Mouse (Mus musculus) CH12.LX (cell line): Measurements from ENCODE around the gene Stoml2. TPM values are rescaled to one million over a fixed set of nuclear protein-coding genes. Genes with fewer than 3 reads are reported as not detected.

ENCODE experiments used
- DNase-seq: peaks from one replicate; pipeline ENCODE4 v3.0.0-alpha.2; 2013; ENCODE audit errors: extremely low read depth
- H3K27ac ChIP-seq: 2 replicates; pipeline ENCODE4 v1.5.1; 2012; ENCODE audit warnings: low read depth, mild to moderate bottlenecking, control low read depth, moderate library complexity; ENCODE audit not compliant: insufficient read depth
- H3K27me3 ChIP-seq: replicated peaks from 2 replicates; pipeline ENCODE3; 2012; ENCODE audit warnings: inconsistent platforms
- H3K36me3 ChIP-seq, 2 experiments: replicated peaks in 1 of 2; 2 replicates each; pipeline versions ENCODE3 to v1.6.1; 2012; ENCODE audit warnings: inconsistent platforms in 1 of 2, low read length in 1 of 2, mild to moderate bottlenecking in 1 of 2, mixed read lengths in 1 of 2, moderate library complexity in 1 of 2; ENCODE audit not compliant: control insufficient read depth in 1 of 2, insufficient read depth in 1 of 2
- H3K4me1 ChIP-seq, 2 experiments: 2 replicates each; pipeline ENCODE4 v1.6.1; 2012; ENCODE audit warnings: inconsistent platforms in 1 of 2, moderate library complexity in 1 of 2; ENCODE audit not compliant: insufficient read depth in 2 of 2, control insufficient read depth in 1 of 2
- H3K4me2 ChIP-seq: 2 replicates; pipeline ENCODE4 v1.6.1; 2012; ENCODE audit warnings: low read depth, mild to moderate bottlenecking, control low read depth; ENCODE audit not compliant: poor library complexity, insufficient read depth, severe bottlenecking
- H3K4me3 ChIP-seq, 3 experiments: fragments of 150-350 bp in 1 of 3; sonication (generic) in 1 of 3; replicated peaks in 1 of 3; 2 replicates each; pipeline versions ENCODE3 to v1.5.1; 2011 to 2012; ENCODE audit warnings: low read depth in 2 of 3, low read length in 2 of 3, mild to moderate bottlenecking in 2 of 3, moderate library complexity in 2 of 3, control low read depth in 1 of 3, improper control_type of control experiment in 1 of 3, inconsistent platforms in 1 of 3, mixed read lengths in 1 of 3; ENCODE audit not compliant: poor library complexity in 1 of 3
- H3K79me2 ChIP-seq: replicated peaks from 2 replicates; pipeline ENCODE4 v1.6.1; 2012; ENCODE audit warnings: mild to moderate bottlenecking, moderate library complexity; ENCODE audit not compliant: control insufficient read depth, poor library complexity, insufficient read depth, severe bottlenecking; ENCODE audit errors: extremely low read depth
- H3K9ac ChIP-seq: 2 replicates; pipeline ENCODE4 v1.6.1; 2012; ENCODE audit warnings: low read depth, mild to moderate bottlenecking, control low read depth, moderate library complexity; ENCODE audit not compliant: insufficient read depth
- H3K9me3 ChIP-seq: replicated peaks from 2 replicates; pipeline ENCODE3; 2012; ENCODE audit warnings: low read length, inconsistent platforms, mixed read lengths
- BHLHE40 ChIP-seq: IDR thresholded peaks from 2 replicates; pipeline ENCODE4 v1.6.1; 2011; ENCODE audit warnings: mild to moderate bottlenecking, low read depth, low read length, improper control_type of control experiment
- CHD1 ChIP-seq: IDR thresholded peaks from 2 replicates; pipeline ENCODE4 v1.6.1; 2012; ENCODE audit warnings: low read depth, low read length, improper control_type of control experiment, inconsistent platforms
- CHD2 ChIP-seq: IDR thresholded peaks from 2 replicates; pipeline ENCODE4 v1.6.1; 2011; ENCODE audit warnings: low read length, improper control_type of control experiment
- CTCF ChIP-seq, 2 experiments: IDR thresholded peaks in 1 of 2; conservative IDR thresholded peaks in 1 of 2; 2 replicates each; pipeline ENCODE4 v1.5.1; 2011 to 2012; ENCODE audit warnings: low read depth in 2 of 2, low read length in 2 of 2, improper control_type of control experiment in 1 of 2, inconsistent platforms in 1 of 2, mild to moderate bottlenecking in 1 of 2, moderate library complexity in 1 of 2
- ELF1 ChIP-seq: IDR thresholded peaks from 2 replicates; pipeline ENCODE4 v1.6.1; 2014; ENCODE audit warnings: low read depth, mild to moderate bottlenecking, inconsistent platforms, low read length, improper control_type of control experiment
- EP300 ChIP-seq: IDR thresholded peaks from 2 replicates; pipeline ENCODE4 v1.6.1; 2011; ENCODE audit warnings: low read length, improper control_type of control experiment
- ETS1 ChIP-seq: conservative IDR thresholded peaks from 2 replicates; pipeline ENCODE4 v1.6.1; 2012; ENCODE audit warnings: low read depth, mild to moderate bottlenecking, inconsistent platforms, low read length, improper control_type of control experiment, moderate library complexity
- GABPA ChIP-seq: IDR thresholded peaks from 2 replicates; pipeline ENCODE4 v1.6.1; 2012; ENCODE audit warnings: low read depth, low read length, improper control_type of control experiment, inconsistent platforms; ENCODE audit not compliant: insufficient replicate concordance
- HCFC1 ChIP-seq: IDR thresholded peaks from 2 replicates; pipeline ENCODE4 v1.6.1; 2012; ENCODE audit warnings: low read depth, mild to moderate bottlenecking, inconsistent platforms, low read length, improper control_type of control experiment
- IRF4 ChIP-seq: IDR thresholded peaks from 2 replicates; pipeline ENCODE4 v1.6.1; 2014; ENCODE audit warnings: low read depth, mild to moderate bottlenecking, inconsistent platforms, low read length, improper control_type of control experiment
- JUN ChIP-seq: IDR thresholded peaks from 2 replicates; pipeline ENCODE4 v1.6.1; 2011; ENCODE audit warnings: low read depth, mild to moderate bottlenecking, low read length, improper control_type of control experiment, moderate library complexity; ENCODE audit not compliant: insufficient read depth
- KAT2A ChIP-seq: IDR thresholded peaks from 2 replicates; pipeline ENCODE4 v1.6.1; 2012; ENCODE audit warnings: low read length, improper control_type of control experiment, inconsistent platforms; ENCODE audit not compliant: insufficient replicate concordance
- MAFK ChIP-seq: IDR thresholded peaks from 2 replicates; pipeline ENCODE4 v1.6.1; 2011; ENCODE audit warnings: low read length, improper control_type of control experiment; ENCODE audit not compliant: insufficient replicate concordance
- MAZ ChIP-seq: IDR thresholded peaks from 2 replicates; pipeline ENCODE4 v1.6.1; 2012; ENCODE audit warnings: low read depth, mild to moderate bottlenecking, inconsistent platforms, low read length, improper control_type of control experiment, moderate library complexity
- MEF2A ChIP-seq: IDR thresholded peaks from 2 replicates; pipeline ENCODE4 v1.6.1; 2014; ENCODE audit warnings: low read depth, mild to moderate bottlenecking, inconsistent platforms, low read length, improper control_type of control experiment, borderline replicate concordance
- MXI1 ChIP-seq: IDR thresholded peaks from 2 replicates; pipeline ENCODE4 v1.6.1; 2011; ENCODE audit warnings: mild to moderate bottlenecking, low read depth, low read length, improper control_type of control experiment
- MYC ChIP-seq: IDR thresholded peaks from 2 replicates; pipeline ENCODE4 v1.6.1; 2011; ENCODE audit warnings: low read depth, mild to moderate bottlenecking, improper control_type of control experiment, low read length
- NELFE ChIP-seq: IDR thresholded peaks from 2 replicates; pipeline ENCODE4 v1.6.1; 2011; ENCODE audit warnings: low read depth, low read length, improper control_type of control experiment
- NRF1 ChIP-seq: IDR thresholded peaks from 2 replicates; pipeline ENCODE4 v1.6.1; 2014; ENCODE audit warnings: low read depth, mild to moderate bottlenecking, inconsistent platforms, low read length, improper control_type of control experiment, moderate library complexity
- PAX5 ChIP-seq: IDR thresholded peaks from 2 replicates; pipeline ENCODE4 v1.6.1; 2012; ENCODE audit warnings: low read length, inconsistent platforms, mixed read lengths
- POLR2A ChIP-seq: IDR thresholded peaks from 2 replicates; pipeline ENCODE4 v1.6.1; 2011; ENCODE audit warnings: low read depth, mild to moderate bottlenecking, improper control_type of control experiment, low read length
- POLR2AphosphoS2 ChIP-seq: IDR thresholded peaks from 2 replicates; pipeline ENCODE4 v1.6.1; 2011; ENCODE audit warnings: low read depth, low read length, improper control_type of control experiment
- RAD21 ChIP-seq: IDR thresholded peaks from 2 replicates; pipeline ENCODE4 v1.6.1; 2011; ENCODE audit warnings: low read depth, mild to moderate bottlenecking, low read length, improper control_type of control experiment, moderate library complexity
- RCOR1 ChIP-seq: conservative IDR thresholded peaks from 2 replicates; pipeline ENCODE4 v1.6.1; 2012; ENCODE audit warnings: low read depth, mild to moderate bottlenecking, inconsistent platforms, low read length, improper control_type of control experiment
- SIN3A ChIP-seq: IDR thresholded peaks from 2 replicates; pipeline ENCODE4 v1.6.1; 2012; ENCODE audit warnings: low read length, improper control_type of control experiment, inconsistent platforms
- SMC3 ChIP-seq: IDR thresholded peaks from 2 replicates; pipeline ENCODE4 v1.6.1; 2011; ENCODE audit warnings: low read depth, low read length, improper control_type of control experiment
- TBP ChIP-seq: conservative IDR thresholded peaks from 2 replicates; pipeline ENCODE4 v1.6.1; 2011; ENCODE audit warnings: low read depth, low read length, improper control_type of control experiment
- TCF12 ChIP-seq: IDR thresholded peaks from 2 replicates; pipeline ENCODE4 v1.6.1; 2014; ENCODE audit warnings: low read depth, mild to moderate bottlenecking, inconsistent platforms, low read length, improper control_type of control experiment
- UBTF ChIP-seq: IDR thresholded peaks from 2 replicates; pipeline ENCODE4 v1.6.1; 2012; ENCODE audit warnings: low read depth, mild to moderate bottlenecking, inconsistent platforms, low read length, improper control_type of control experiment, moderate library complexity
- USF1 ChIP-seq: IDR thresholded peaks from 2 replicates; pipeline ENCODE4 v1.6.1; 2014; ENCODE audit warnings: low read depth, mild to moderate bottlenecking, inconsistent platforms, low read length, improper control_type of control experiment
- USF2 ChIP-seq: conservative IDR thresholded peaks from 2 replicates; pipeline ENCODE4 v1.6.1; 2011; ENCODE audit warnings: low read depth, low read length, improper control_type of control experiment
- ZC3H11A ChIP-seq: IDR thresholded peaks from 2 replicates; pipeline ENCODE4 v1.6.1; 2012; ENCODE audit warnings: low read depth, mild to moderate bottlenecking, inconsistent platforms, low read length, improper control_type of control experiment
- ZKSCAN1 ChIP-seq: IDR thresholded peaks from 2 replicates; pipeline ENCODE4 v1.6.1; 2012; ENCODE audit warnings: low read depth, inconsistent platforms, low read length, improper control_type of control experiment, borderline replicate concordance
- ZMIZ1 ChIP-seq: IDR thresholded peaks from 2 replicates; pipeline ENCODE4 v1.6.1; 2012; ENCODE audit warnings: low read depth, mild to moderate bottlenecking, inconsistent platforms, low read length, improper control_type of control experiment
- ZNF384 ChIP-seq: IDR thresholded peaks from 2 replicates; pipeline ENCODE4 v1.6.1; 2012; ENCODE audit warnings: low read depth, low read length, improper control_type of control experiment, inconsistent platforms
- dilution Hi-C: fragments of 300-500 bp; cut with MboI; formaldehyde crosslinking; loops from 2 replicates; pipeline ENCODE4 v1.14.3; 2020; ENCODE audit warnings: low sequenced_read_pairs; ENCODE audit not compliant: extremely low pct_unique_long_range_greater_than_20kb, extremely low pct_ligation_motif_present
- in situ Hi-C: fragments of 300-500 bp; cut with MboI; formaldehyde crosslinking; loops from 3 replicates; pipeline ENCODE4 v1.14.3; 2019; ENCODE audit warnings: low sequenced_read_pairs, low pct_ligation_motif_present, low pct_unique_long_range_greater_than_20kb, mixed read lengths
- polyA plus RNA-seq: library from polyadenylated mRNA; unstranded; fragments of >175 nt; gene quantifications from 2 replicates; pipeline ENCODE4 v1.2.1, GENCODE M21; 2012; ENCODE audit warnings: low read depth; ENCODE audit not compliant: insufficient read length
- total RNA-seq, 2 experiments: library from RNA; depleted of rRNA; stranded (reverse); fragments of 300-350 nt in 1 of 2; fragments of >200 nt in 1 of 2; gene quantifications; 2 replicates each; pipeline ENCODE4 v1.2.3; 2012 to 2014

Gene Stoml2
- total and polyA plus RNA-seq, 3 experiments = 293 to 330 (median 296) TPM

DNA sequence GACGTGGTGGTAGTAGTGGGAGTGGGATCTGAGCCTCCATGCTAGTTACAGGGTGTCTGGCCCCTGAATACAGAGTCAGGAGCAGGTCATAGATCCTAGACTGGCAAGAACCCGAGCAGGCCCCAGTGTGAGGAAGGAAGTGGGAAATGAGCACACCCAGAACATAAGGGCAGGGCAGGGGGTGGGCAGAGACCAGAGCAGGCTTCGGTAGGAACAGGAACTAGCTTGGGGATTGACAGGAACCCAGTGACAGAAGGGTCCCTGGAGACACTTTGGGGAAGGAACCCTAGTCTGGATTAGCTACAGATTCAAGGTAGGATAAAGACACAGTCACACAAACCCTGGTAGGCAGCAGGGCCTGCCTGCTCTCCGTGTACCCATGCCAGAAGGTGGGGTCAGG is 13.2 kb upstream of the Stoml2 start (continued):
- TF ChIP-seq TBP (no peak), TCF12 (no peak), GABPA (no peak), USF2 (no peak), ELF1 (peak; percentile 57), MAFK (no peak), UBTF (no peak), ZKSCAN1 (no peak), CTCF (conservative IDR thresholded peaks at IDR 0.05 in 1 of 2, IDR thresholded peaks at IDR 0.05 in 1 of 2; ENCODE audit: low read depth in 2 of 2, low read length in 2 of 2) (no peak), CHD2 (no peak)

- H3K27me3 ChIP-seq = no peaks in the 10 kb centered on the region
- dilution Hi-C loops (no loop called here), in situ Hi-C loops (no loop called here)
- no peaks in the 10 kb centered on the region for H3K36me3 ChIP-seq
- H3K9ac ChIP-seq = peak overlapping the region; percentile 31
- no peaks in the 10 kb centered on the region for H3K9me3 ChIP-seq
- H3K27ac ChIP-seq = peak overlapping the region; percentile 70
- H3K4me2 ChIP-seq = peak overlapping the region; percentile 87
- H3K79me2 ChIP-seq = no peaks in the 10 kb centered on the region
- peak overlapping the region; percentile 29 to 59 (median 39) for H3K4me3 ChIP-seq
- DNase-seq = peak; percentile 91
- peaks cover 16 to 61% of the 10 kb centered on the region in 2 experiments for H3K4me1 ChIP-seq
- no peak for TF ChIP-seq BHLHE40
- TF ChIP-seq MYC = no peak
- TF ChIP-seq POLR2AphosphoS2 = no peak
- TF ChIP-seq USF1 = no peak
- peak; percentile 47; the same call in 1 of the 2 replicates for TF ChIP-seq ELF1
- TF ChIP-seq SMC3 = no peak
- peak; percentile 91 for TF ChIP-seq ZNF384
- 0 out of 2 replicates have a peak, but pooled peaks have one; percentile 18 for TF ChIP-seq SIN3A
- no peak for TF ChIP-seq MXI1
- no peak for TF ChIP-seq UBTF
- no peak for TF ChIP-seq MAFK
- no peak for TF ChIP-seq ETS1
- no peak for TF ChIP-seq NRF1
- no peak for TF ChIP-seq HCFC1
- no peak for TF ChIP-seq TCF12
- TF ChIP-seq ZMIZ1 = peak; percentile 11; the same call in 1 of the 2 replicates
- no peak for TF ChIP-seq GABPA
- TF ChIP-seq USF2 = no peak
- no peak for TF ChIP-seq EP300
- TF ChIP-seq CHD1 = no peak
- TF ChIP-seq CTCF (conservative IDR thresholded peaks at IDR 0.05 in 1 of 2, IDR thresholded peaks at IDR 0.05 in 1 of 2; ENCODE audit: low read depth in 2 of 2, low read length in 2 of 2) = no peak
- no peak for TF ChIP-seq JUN
- no peak for TF ChIP-seq PAX5
- TF ChIP-seq IRF4 = no peak
- no peak for TF ChIP-seq RAD21
- no peak for TF ChIP-seq RCOR1
- no peak for TF ChIP-seq CHD2
- TF ChIP-seq MAZ = no peak
- peak; percentile 31; the same call in 1 of the 2 replicates for TF ChIP-seq POLR2A
- TF ChIP-seq NELFE = no peak
- TF ChIP-seq KAT2A = no peak
- no peak for TF ChIP-seq ZC3H11A
- TF ChIP-seq MEF2A = no peak
Observed at GRCm38 (mm10) chr4:43043644-43044357, 12.3 kb upstream of the Stoml2 start.
